Mouse (Mus musculus): ENCODE measurements around the gene Gab2.

Gene Gab2

GRCm38 (mm10) chr7:97348318-97348717 lies 266.9 kb downstream of the Gab2 start:
- no peak for DNase-seq

GRCm38 (mm10) chr7:97348836-97349235 lies 267.4 kb downstream of the Gab2 start:
- DNase-seq, result no peak

GRCm38 (mm10) chr7:97349438-97349837 lies 268.1 kb downstream of the Gab2 start:
- DNase-seq, result no peak

- no peak for DNase-seq
Measured at GRCm38 (mm10) chr7:97350891-97351290, 269.5 kb downstream of the Gab2 start.

DNA sequence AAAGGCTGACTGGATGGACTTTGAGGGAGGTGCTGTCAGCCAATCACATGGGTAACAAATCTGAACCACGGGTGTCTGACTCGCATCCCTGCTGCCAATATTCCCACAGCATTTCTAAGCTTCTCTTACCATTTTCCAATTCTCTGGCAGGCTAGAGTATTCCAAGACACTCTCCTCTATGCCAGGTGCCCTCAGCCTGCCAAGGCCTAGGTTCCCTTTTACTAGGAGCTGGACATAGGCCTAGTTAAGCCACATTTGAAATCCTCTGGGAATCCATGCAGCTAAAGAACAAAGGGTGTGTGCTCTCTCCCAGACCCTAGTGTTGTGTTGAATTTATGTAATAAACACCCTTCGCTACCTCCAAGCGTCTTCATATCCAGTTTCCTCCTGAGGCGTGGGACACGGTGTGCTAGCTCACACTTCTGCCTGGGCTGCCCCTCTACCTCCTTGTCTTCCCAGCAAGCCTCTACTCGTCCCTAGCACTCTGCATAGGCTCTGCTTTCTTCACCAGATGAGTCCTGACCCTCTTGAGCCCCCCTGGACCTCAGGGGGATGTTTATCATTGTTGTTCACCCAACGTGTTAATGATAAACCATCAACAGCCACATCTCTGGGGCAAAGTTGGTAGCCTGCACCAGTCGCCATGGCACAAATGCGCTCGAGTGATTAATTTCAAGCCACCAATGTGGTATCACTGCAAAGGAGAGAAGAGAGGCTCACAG lies 270.6 kb downstream of the Gab2 start:
- DNase-seq, result no peak

DNA sequence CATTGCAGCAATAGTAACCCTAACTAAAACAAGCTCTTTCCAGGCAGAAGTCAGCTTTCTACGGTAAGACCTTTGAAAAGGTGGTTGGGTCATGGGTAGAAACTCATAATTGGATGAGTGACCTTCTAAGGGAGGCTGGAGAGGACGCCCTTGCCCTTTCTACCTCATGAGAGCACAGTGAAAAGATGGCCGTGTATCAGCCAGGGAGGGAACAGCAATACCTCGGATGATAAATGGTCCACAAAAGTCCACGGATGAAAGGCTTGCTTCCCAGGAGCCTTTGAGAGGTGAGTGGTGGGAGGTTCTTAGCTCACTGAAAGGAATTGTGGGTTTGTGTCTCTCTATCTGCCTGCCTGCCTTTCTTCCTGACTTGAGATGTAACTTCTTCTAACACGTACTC lies 272.0 kb downstream of the Gab2 start:
- DNase-seq, result no peak

GRCm38 (mm10) chr7:97355068-97355841 lies 273.9 kb downstream of the Gab2 start:
- DNase-seq, result no peak

DNA sequence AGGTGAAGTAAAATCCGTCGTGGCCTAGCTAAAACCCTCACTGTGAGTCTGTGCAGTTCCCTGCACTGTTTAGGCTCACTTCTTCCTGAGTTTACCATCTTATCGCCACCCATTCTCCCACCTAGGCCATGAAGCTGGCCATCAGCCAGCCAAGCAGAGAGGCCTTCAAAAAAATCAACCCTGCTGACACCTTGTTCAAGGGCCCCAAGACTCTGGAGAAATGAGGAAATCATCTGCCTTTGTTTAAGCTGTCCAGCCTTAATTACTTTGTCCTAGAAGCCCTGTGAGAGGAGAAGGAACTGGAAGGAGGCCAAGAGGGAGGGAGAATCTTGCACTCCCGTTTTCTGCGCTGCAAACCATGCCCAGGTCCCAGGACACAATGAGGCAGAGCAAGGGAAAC lies 274.9 kb downstream of the Gab2 start:
- DNase-seq, result no peak

- DNase-seq, result no peak
Measured at GRCm38 (mm10) chr7:97356875-97357276, 275.5 kb downstream of the Gab2 start.

GRCm38 (mm10) chr7:97357840-97358239 lies 276.5 kb downstream of the Gab2 start:
- DNase-seq, result no peak

- no peak for DNase-seq
Measured at GRCm38 (mm10) chr7:97358347-97358746, 277.0 kb downstream of the Gab2 start.
